Mouse (Mus musculus) layer of hippocampus, adult 6 months (tissue): ENCODE measurements around the gene Npc2. TPM values are rescaled to one million over a fixed set of nuclear protein-coding genes. Genes with fewer than 3 reads are reported as not detected.

Experiments used
- long read RNA-seq, 2 experiments: library from polyadenylated mRNA; unstranded; transcript quantifications; one replicate each; pipeline ENCODE4 v2.0.0; 2019 to 2020
- polyA plus RNA-seq: library from polyadenylated mRNA; unstranded; fragments of <200 nt; fragmentation: Nextera tagmentation; gene quantifications from 2 replicates; pipeline ENCODE4 v1.2.3, GENCODE M21; 2021

The Npc2 gene
- polyA plus RNA-seq, result 61.3 and 83.7 TPM in 2 replicates
- long read RNA-seq, experiment 1, transcript Npc2-201 (4 exons, 3,299 nt), result major isoform, 203 of 212 reads
- long read RNA-seq, experiment 1, partial matches to known transcripts, result 3 of 212 reads
- long read RNA-seq, experiment 1, other reads (novel, unspliced or antisense), result 3 of 212 reads
- long read RNA-seq, experiment 2, transcript Npc2-201 (4 exons, 3,299 nt), result major isoform, 270 of 273 reads
- long read RNA-seq, experiment 2, partial matches to known transcripts, result 0 of 273 reads
- long read RNA-seq, experiment 2, other reads (novel, unspliced or antisense), result 3 of 273 reads

GRCm38 (mm10) chr12:84772726-84773441, at the start of gene Npc2, which contains the start of gene Isca2:
Gene Npc2 (minus strand): TSS chr12:84773152.
Gene Isca2 (plus strand): TSS chr12:84773251.

Other genes starting within 250 kb of the Npc2 start
- 0.06 TPM in 1 of 2 replicates, not detected in the other for gene Vsx2, start 203.4 kb downstream of the Npc2 start, polyA plus RNA-seq
- 8.9 and 9.9 TPM in 2 replicates for gene Abcd4, start 155.7 kb downstream of the Npc2 start, polyA plus RNA-seq
- 0.09 TPM in 1 of 2 replicates, not detected in the other for gene Vrtn, start 132.1 kb downstream of the Npc2 start, polyA plus RNA-seq
- 1.1 and 1.4 TPM in 2 replicates for gene Syndig1l, start 74.3 kb downstream of the Npc2 start, polyA plus RNA-seq
- 118 and 129 TPM in 2 replicates for gene Isca2, start 99 bp upstream of the Npc2 start, polyA plus RNA-seq
- gene Ltbp2, start 103.4 kb upstream of the Npc2 start, polyA plus RNA-seq, result not detected in 2 replicates
- 60.9 and 71.6 TPM in 2 replicates for gene Fcf1, start 197.7 kb upstream of the Npc2 start, polyA plus RNA-seq
- gene Arel1, start 197.7 kb upstream of the Npc2 start, polyA plus RNA-seq, result 13.1 TPM in 2 replicates
- gene Ylpm1, start 223.2 kb upstream of the Npc2 start, polyA plus RNA-seq, result 13.2 and 14.0 TPM in 2 replicates